Mouse (Mus musculus) cerebellum, adult 9-11 months (tissue): ENCODE measurements around the gene Cphx3.
"Not testable (repeated sequence)": the region's sequence is repeated elsewhere in the genome, so short reads cannot be mapped to it uniquely, and the experiment has no call there.

ENCODE experiments used
- DNase-seq: peaks from one replicate; pipeline ENCODE4 v3.0.0; 2022

Gene Cphx3

DNA sequence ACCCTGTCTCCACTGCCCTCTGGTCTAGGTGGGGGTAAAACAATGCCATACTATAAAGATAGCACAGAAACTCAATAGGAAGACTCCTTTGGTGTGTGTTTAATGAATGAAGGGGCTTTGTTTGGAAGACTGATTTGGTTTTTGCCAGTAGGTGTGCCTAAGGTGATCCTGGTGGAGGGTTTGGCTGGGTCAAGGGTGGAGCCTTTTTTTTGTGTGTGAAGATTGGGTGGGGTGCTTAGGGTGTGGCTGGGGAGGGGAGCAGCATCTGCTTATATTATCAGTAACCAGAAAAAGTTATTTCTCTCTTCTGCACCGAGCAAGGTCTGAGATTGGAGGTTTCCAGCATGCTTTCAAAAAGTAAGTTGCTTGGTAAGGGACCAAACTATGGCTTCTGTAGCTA, at the start of gene Cphx3:
TSS of gene Cphx3 (plus strand) at position 301 of the 400 bp plus-strand sequence.
- DNase-seq: not testable (repeated sequence)

GRCm38 (mm10) chr14:26034364-26034763, 47.7 kb upstream of the Cphx3 start:
- not testable (repeated sequence) for DNase-seq

DNA sequence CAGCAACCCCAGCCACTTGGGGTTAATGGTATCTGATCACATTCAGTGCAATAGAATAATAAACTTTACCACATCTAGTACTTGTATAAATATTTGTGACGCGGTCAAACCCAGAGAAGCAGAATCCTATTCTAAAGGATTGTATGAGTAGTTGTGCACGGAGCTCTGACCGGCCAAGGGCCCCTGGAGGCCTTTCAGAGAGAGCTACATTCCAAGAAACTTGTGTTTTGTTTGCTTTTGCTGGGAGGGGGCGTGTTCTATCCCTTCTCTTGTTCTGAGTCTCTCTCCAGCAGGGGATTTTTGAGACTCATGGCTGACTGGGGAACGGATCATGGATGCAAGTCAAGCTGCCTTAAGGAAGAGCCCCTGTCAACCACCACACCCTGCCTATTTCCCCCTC, 46.7 kb upstream of the Cphx3 start:
- not testable (repeated sequence) for DNase-seq

GRCm38 (mm10) chr14:26042611-26043010, 39.5 kb upstream of the Cphx3 start, which contains the start of gene Gm9780:
TSS of gene Gm9780 (minus strand) at chr14:26042711.
- DNase-seq: not testable (repeated sequence)

DNA sequence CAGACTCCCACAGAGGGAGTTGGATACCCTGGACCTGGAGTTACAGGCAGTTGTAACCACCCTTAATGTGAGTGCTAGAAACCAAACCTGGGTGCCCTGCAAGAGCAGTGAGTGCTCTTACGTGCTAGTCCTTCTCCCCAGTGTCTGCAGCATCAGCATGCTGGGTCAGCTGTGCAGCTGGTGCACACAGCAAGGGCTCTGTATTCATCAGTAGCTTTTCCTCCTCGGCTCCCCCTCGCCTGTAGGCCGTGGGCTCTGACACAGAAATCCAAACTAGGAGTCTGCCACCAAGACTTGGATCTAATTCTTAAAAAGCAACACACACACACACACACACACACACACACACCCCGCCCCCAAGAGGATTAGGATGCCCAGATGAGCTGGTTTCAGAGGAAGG, 37.1 kb upstream of the Cphx3 start:
- not testable (repeated sequence) for DNase-seq

- DNase-seq: not testable (repeated sequence)
Observed at GRCm38 (mm10) chr14:26047026-26047425, 35.1 kb upstream of the Cphx3 start.

DNA sequence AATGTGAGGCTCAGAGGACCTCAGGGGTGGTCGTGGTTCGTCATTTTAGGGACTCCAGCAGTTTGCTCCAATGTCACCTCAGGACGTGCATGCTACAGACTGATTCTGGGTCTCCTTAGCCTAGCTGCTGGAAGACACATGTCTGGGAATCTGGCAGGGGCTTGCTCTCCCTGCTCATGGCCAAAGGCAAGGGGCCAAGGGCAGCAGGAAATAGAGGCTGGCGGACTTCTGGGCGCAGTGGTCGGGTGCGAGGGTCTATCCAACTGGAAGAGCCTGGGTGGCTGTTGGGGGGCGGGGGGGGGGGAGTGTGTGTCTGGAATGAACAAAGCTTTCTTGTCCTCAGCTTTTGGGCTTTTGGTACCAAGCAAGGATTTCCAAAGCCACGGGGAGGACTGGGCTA, 33.3 kb upstream of the Cphx3 start:
- DNase-seq: not testable (repeated sequence)

GRCm38 (mm10) chr14:26058184-26058583, 23.9 kb upstream of the Cphx3 start:
- not testable (repeated sequence) for DNase-seq

- not testable (repeated sequence) for DNase-seq
Observed at GRCm38 (mm10) chr14:26059362-26059761, 22.7 kb upstream of the Cphx3 start.

DNA sequence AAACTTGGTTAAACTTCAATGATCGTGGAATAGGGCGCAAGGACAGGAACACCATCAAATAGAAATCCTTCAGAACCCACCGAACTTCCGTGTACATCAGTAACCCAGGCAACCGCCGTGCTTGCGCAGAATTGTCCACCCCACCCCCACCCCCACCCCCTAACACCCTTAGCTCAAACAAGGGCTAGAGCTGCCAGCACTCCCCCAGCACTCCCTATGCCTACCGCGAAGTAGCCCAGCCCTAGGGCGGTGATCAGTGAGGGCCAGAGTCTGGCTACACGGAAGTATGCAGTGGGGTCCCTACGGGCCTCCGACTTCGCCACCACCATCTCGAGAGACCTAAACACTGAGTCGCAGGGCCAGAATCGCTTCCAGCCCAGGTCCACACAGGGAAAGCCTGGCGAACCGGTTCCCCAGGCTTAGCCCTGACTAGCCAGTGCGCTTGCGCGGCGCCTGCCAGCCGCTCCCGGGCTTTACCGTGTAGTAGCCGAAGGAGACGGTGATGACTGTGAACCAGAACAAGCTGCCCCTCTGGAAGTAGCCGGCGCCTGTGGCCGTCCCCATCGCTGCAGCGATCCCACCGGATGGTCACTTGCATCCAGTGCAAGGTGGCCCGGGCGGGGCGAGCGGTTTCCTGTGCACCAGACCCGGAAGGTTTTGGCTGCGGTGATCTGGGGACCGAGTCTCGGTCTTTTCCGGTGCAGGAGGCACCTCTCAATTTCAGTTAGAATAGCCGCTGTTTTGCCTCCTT, 15.3 kb upstream of the Cphx3 start:
- DNase-seq: not testable (repeated sequence)

DNA sequence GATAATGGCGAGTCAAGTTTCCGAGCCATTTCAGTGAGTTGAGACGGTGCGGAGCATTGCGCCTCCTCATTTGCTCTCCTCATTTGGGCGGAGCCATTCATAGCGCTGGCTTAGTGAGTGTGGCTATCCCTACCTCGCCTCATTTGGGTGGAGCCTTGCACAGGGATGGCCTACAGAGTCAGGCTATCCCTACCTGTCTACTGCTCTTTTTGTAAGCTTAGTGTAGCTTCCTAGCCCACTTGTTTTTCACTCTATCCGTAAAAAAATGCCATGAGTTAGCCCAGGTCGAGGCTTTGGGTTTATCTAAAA, 14.8 kb upstream of the Cphx3 start, which contains the start of gene Tmem254c:
TSS of gene Tmem254c (minus strand) at position 31 of the 309 bp plus-strand sequence.
- not testable (repeated sequence) for DNase-seq

DNA sequence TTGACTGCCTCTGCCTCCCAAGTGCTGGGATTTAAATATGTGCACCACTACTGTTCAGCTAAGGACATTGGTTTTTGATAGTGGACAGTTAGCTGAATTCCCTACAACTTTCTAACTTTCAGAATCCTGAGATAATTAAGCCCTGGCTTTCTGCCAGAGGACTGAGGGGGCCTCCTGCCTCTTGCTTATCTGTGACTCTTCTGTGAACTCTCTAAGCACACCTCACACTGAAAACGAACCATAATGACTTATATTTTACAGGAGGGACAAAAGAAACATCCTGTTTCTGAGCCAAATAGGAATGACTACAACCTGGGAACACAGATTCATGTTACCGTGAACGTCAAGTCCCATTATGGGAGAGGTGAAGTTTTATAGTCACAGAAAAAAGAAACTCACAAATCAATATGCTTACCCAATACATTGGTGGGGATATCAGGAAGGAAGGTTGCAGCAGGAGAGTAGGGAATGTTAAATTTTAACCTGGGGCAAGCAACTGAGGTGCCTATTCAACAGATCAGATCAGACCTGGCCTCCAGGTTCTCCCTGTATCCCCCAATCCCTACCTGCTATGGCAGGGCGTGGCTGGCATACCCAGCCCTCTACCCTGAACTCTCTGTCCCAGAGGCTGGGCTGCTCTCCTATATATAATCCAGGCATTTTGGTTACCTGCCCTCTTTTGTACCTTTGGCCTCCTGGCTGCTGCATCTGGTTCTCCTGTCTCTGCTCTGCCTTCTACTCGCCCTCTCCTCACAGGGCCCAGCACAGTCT, 5.3 kb upstream of the Cphx3 start:
- not testable (repeated sequence) for DNase-seq

- not testable (repeated sequence) for DNase-seq
Observed at GRCm38 (mm10) chr14:26081216-26081615, 881 bp upstream of the Cphx3 start, which contains the start of gene Cphx2. TSS of gene Cphx2 (plus strand) at chr14:26081516.

GRCm38 (mm10) chr14:26097622-26098021, 15.5 kb downstream of the Cphx3 start:
- DNase-seq: not testable (repeated sequence)

GRCm38 (mm10) chr14:26118150-26118549, 36.1 kb downstream of the Cphx3 start, which contains the start of gene Duxbl2:
TSS of gene Duxbl2 (plus strand) at chr14:26118349.
- not testable (repeated sequence) for DNase-seq

DNA sequence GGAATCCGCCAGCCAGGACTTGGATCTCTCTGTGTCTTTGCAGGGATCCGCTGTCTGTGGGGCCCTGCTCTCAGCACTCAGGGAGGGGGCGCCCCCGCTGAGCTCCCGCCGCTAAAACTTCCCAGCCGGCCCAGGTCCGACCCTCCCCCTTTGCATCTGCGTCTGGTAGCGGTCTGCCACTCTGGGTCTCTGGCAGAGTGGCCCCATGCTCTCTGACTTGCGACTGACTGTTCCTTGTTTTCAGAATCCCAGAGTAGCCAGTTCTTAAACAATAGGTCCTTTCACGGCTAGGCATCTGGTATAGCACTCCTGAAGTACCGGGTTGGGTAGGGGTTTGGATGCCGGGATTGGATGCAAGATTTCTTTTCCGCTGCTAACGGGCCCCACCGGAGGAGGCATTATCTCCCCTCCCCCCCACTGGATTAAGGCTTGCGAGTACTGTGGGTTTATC, 36.5 kb downstream of the Cphx3 start:
- DNase-seq: not testable (repeated sequence)

DNA sequence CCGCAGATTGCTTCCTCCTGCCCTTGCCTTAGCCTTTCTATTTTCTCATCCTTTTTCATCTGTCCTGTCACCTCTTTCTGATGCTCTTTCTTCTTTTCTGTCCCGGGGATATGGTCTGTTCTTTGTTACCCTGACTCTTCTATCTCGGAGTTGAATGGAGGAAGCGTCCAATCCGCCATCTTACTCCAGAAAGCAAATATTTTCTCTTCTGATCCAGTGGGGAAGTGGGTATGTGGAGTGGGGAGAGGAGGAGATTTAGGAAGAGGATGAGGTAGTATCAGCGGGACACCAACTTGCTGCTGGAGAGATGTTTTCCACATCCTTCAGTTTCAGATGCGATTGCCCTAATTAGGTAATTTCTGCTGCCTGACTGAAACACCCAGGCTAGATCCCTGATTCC, 37.0 kb downstream of the Cphx3 start:
- not testable (repeated sequence) for DNase-seq

- not testable (repeated sequence) for DNase-seq
Observed at GRCm38 (mm10) chr14:26147095-26147494, 65.0 kb downstream of the Cphx3 start.

DNA sequence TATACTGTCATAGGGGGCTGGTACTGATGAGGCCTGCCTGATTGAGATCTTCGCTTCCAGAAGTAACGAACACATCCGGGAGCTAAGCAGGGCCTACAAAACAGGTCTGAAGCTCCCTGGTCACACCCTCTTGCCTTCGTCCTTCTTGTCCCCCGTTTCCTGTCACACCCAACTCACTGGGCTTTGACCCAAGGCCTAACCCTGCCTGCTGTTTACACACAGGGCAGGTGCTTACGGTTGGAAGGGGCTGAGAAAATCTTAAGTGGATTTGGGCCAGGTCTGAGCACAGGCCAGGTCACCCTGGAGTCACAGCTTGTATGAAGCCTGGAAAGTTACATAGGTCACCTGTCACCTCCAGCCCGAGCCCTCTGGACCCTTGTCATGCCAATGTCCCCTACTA, 73.9 kb downstream of the Cphx3 start:
- not testable (repeated sequence) for DNase-seq

- DNase-seq: not testable (repeated sequence)
Observed at GRCm38 (mm10) chr14:26161156-26161555, 79.1 kb downstream of the Cphx3 start.

DNA sequence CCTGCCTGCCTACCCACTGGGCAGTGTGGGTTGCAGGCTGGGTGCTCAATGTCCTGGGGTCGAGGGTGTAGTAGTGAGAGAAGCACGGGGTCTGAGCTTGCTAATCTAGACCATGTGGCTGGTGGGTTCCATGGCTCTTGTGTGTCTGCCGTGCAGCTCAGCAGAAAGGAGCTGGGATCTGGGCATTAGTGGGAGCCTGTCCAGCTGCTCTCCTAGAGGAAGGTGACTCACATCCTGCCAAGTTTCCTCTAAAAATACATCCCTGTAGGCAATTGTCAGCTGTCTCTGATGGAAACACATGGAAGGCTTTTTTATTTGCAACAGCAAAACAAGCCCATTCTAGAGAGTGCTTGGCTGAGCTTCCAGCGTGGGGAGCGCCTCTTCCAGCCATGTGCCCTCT, 80.3 kb downstream of the Cphx3 start:
- DNase-seq: not testable (repeated sequence)

DNA sequence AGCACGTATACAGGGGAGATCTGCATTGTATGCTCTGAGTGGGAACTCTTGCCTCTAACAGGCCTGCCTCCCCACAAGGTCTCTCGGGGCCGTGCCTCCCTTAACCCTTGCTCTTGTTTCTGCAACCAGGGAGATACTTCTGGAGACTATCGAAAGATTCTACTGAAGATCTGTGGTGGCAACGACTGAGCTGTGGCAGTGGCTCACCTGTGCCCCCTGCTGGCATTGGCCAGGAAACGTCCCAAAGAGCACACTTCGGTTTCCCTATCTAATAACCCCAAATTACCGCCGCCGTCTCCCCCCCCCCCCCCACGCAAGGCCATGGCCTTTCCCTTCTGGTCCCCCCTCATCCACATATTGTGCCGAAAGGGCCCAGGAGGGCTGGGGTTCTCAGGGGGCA, 83.2 kb downstream of the Cphx3 start:
- DNase-seq: not testable (repeated sequence)

GRCm38 (mm10) chr14:26173955-26174354, 91.9 kb downstream of the Cphx3 start:
- not testable (repeated sequence) for DNase-seq

- not testable (repeated sequence) for DNase-seq
Observed at GRCm38 (mm10) chr14:26175028-26175427, 92.9 kb downstream of the Cphx3 start.
